Mouse (Mus musculus) lung, embryonic 16.5 days (tissue): ENCODE results near the gene Kalrn. TPM values are rescaled to one million over a fixed set of nuclear protein-coding genes. Genes with fewer than 3 reads are reported as not detected.

Source experiments
- ATAC-seq: fragments of 200-750 bp; cut with Nextera tagmentation; 2 replicates; pipeline ENCODE4 v1.8.0; 2017; ENCODE audit warnings: low read depth, mild to moderate bottlenecking, moderate library complexity
- H3K27ac ChIP-seq: fragments of 300-500 bp; sonication (generic); 2 replicates; pipeline ENCODE4 v1.5.1; 2014; ENCODE audit warnings: mild to moderate bottlenecking, control low read depth, low read length
- H3K27me3 ChIP-seq: fragments of 300-500 bp; sonication (generic); 2 replicates; pipeline ENCODE4 v1.6.1; 2014; ENCODE audit warnings: low read depth, low read length, mixed read lengths; ENCODE audit not compliant: control insufficient read depth, insufficient read depth
- H3K36me3 ChIP-seq: fragments of 300-500 bp; sonication (generic); 2 replicates; pipeline ENCODE4 v1.6.1; 2014; ENCODE audit warnings: low read length; ENCODE audit not compliant: control insufficient read depth, insufficient read depth
- H3K4me1 ChIP-seq: fragments of 300-500 bp; sonication (generic); replicated peaks from 2 replicates; pipeline ENCODE4 v1.6.1; 2014; ENCODE audit warnings: low read length, mixed read lengths; ENCODE audit not compliant: control insufficient read depth, insufficient read depth
- H3K4me2 ChIP-seq: fragments of 300-500 bp; sonication (generic); 2 replicates; pipeline ENCODE4 v1.6.1; 2014; ENCODE audit warnings: low read depth, low read length, control low read depth
- H3K4me3 ChIP-seq: fragments of 300-500 bp; sonication (generic); 2 replicates; pipeline ENCODE4 v1.5.1; 2014; ENCODE audit warnings: mild to moderate bottlenecking, low read length, control low read depth
- H3K9ac ChIP-seq: fragments of 300-500 bp; sonication (generic); 2 replicates; pipeline ENCODE4 v1.6.1; 2014; ENCODE audit warnings: low read length, control low read depth
- H3K9me3 ChIP-seq: fragments of 300-500 bp; sonication (generic); 2 replicates; pipeline ENCODE4 v1.6.1; 2016; ENCODE audit warnings: low read length; ENCODE audit not compliant: control insufficient read depth
- WGBS: fragments of 180-500 bp; shearing (Covaris S2); extraction: QIAGEN DNeasy Blood & Tissue Kit; methylation state at CpG from one replicate; pipeline ENCODE4 v1.1.7; 2014; 5-methylcytosine and 5-hydroxymethylcytosine counted together
- polyA plus RNA-seq: library from polyadenylated mRNA; unstranded; fragments of >200 nt; fragmentation: Nextera tagmentation; extraction: Ambion mirVana; gene quantifications from 2 replicates; pipeline ENCODE4 v1.2.1, GENCODE M21; 2015

Gene Kalrn
- polyA plus RNA-seq: 14.0 and 16.8 TPM in 2 replicates

DNA sequence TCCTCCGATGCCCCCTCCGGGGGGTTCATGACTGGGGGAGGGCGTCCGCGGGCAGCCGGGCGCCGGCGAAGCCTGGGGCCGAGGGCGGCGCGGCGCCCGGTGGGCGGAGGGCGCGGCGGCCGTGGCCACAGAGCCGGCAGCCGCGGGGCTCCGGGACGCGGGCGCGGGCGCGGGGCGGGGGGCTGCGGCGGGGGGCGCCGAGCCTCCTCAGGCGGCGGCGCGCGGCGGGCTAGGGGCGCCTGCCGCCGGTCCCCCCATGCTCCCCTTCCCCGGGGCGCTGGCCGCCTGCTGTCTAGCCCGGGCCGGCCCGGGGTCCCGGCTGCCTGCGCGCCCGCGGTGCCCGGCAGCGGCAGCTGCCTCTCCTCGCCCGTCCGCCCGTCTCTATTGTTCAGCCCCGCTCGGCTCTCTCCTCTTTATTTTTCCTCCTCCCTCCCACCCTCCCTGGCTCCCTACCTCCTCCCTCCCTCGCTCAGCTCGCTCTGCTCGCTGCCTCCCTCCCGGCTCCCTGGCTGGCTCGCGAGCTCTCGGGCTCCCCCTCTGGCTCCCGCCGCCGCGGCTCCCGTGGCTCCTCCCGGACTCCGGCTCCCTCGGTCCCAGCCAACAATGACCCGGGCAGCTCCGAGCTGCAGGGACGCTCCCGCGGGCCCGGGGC is at the start of gene Kalrn:
TSS of gene Kalrn (minus strand) at position 382 of the 652 bp plus-strand sequence.
- Histone ChIP-seq H3K9ac (peak within 1 kb of the TSS; percentile 94), H3K9me3 (no peaks in the 10 kb centered on the region), H3K4me1 (peaks cover 8% of the 10 kb centered on the region), H3K4me2 (peak within 1 kb of the TSS; percentile 93), H3K27me3 (no peaks in the 10 kb centered on the region), H3K4me3 (peak within 1 kb of the TSS; percentile 87), H3K27ac (peak within 1 kb of the TSS; percentile 83), H3K36me3 (no peaks in the 10 kb centered on the region)
- 0% methylated on average over 30 of the region's 84 CpGs for whole genome bisulfite sequencing
- ATAC-seq: peak; percentile 95

DNA sequence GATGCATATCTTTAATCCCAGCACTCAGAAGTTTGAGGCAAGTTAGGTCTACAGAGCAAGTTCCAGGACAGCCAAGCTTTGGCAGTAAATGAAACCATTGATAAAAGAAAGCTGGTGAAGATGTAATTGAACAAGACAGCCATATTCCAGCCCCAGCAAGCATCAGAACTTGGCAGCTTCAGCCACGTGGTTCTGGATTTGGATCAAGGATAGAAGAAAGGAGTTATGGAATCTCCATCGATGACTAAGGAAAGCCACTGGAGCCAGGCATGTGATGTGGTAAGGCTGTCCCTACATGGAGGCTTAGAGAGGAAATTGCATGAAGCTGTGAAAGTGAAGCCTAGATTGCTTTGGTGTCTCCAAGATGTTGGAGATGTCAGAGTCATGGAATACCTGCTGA is 40.7 kb upstream of the Kalrn start:
- Histone ChIP-seq H3K9ac (no peak overlapping the region), H3K4me3 (no peak overlapping the region), H3K36me3 (no peaks in the 10 kb centered on the region), H3K4me2 (no peak overlapping the region), H3K27me3 (no peaks in the 10 kb centered on the region), H3K4me1 (no peaks in the 10 kb centered on the region), H3K9me3 (no peaks in the 10 kb centered on the region), H3K27ac (no peak overlapping the region)
- ATAC-seq: no peak
- WGBS: 68% methylated on average over 2 of the region's 2 CpGs

DNA sequence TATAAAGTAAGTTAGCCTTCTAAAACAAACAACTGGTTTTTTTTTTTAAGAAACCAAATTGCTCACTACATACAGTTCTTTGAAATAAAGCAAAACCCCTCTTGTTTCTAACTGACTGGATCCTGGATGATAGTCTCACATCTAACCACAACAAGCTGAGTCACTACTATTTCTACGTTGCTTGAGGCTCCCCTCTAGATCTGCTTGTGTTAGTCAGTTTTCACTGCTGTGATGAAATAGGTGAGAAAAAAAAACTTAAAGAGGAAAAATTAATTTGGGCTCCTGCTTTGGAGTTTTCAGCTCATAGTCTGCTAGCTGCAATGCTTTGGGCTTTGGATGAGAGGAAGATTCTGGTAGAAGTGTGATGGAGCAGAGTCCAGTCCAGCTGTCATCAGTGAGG is 36.8 kb upstream of the Kalrn start:
- H3K4me2 ChIP-seq: no peak overlapping the region
- no peaks in the 10 kb centered on the region for H3K27me3 ChIP-seq
- ATAC-seq: no peak
- no peaks in the 10 kb centered on the region for H3K36me3 ChIP-seq
- no peak overlapping the region for H3K9ac ChIP-seq
- H3K4me3 ChIP-seq: no peak overlapping the region
- no peaks in the 10 kb centered on the region for H3K9me3 ChIP-seq
- no peaks in the 10 kb centered on the region for H3K4me1 ChIP-seq
- no peak overlapping the region for H3K27ac ChIP-seq
- 50% methylated on average over 1 of the region's 1 CpGs for WGBS

DNA sequence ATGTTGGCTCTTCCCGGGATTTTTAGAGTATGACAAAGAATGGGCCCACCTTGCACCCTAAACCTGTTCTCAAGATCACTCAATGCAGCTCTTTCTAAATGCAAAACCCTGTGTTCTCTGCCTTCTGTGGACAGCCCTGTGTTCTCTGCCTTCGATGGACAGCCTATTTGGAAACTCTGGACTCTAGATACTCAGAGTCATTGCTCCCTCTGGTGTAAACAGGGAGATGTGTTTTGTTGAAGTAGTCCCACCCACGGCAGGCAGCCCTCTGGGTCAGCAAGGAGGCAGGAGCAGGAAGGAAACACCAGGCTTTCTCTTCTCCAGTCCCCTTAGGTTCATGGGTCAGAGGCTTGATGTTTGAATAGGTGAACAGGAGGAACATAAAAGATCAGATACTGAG is 32.3 kb upstream of the Kalrn start:
- Histone ChIP-seq H3K27me3 (no peaks in the 10 kb centered on the region), H3K36me3 (no peaks in the 10 kb centered on the region), H3K4me2 (no peak overlapping the region), H3K4me3 (no peak overlapping the region), H3K9me3 (no peaks in the 10 kb centered on the region), H3K27ac (no peak overlapping the region), H3K4me1 (no peaks in the 10 kb centered on the region), H3K9ac (no peak overlapping the region)
- WGBS: 24% methylated on average over 3 of the region's 3 CpGs
- ATAC-seq: peak; percentile 72; the same call in 1 of the 2 replicates

DNA sequence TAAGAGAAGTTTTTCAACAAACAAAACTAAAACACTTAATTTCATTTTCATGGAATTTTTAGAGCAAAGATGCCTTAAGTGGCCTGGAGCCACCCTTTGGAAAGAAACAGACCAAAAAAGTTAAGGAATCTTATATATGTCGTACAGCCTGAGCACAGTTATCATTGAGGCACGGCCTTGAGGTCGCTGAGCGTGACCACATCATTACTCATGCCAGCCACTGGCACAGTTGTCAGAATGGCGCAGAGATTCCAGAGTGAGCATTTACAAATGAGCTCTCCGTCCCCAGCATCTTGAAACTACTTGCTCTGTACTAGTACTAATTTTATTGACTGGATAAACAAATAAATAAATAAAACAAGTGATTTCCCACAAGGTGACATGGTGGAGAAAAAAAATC is 30.5 kb upstream of the Kalrn start:
- Histone ChIP-seq H3K27me3 (no peaks in the 10 kb centered on the region), H3K4me1 (no peaks in the 10 kb centered on the region), H3K36me3 (no peaks in the 10 kb centered on the region), H3K4me3 (no peak overlapping the region), H3K4me2 (no peak overlapping the region), H3K27ac (no peak overlapping the region), H3K9ac (no peak overlapping the region), H3K9me3 (no peaks in the 10 kb centered on the region)
- no peak for ATAC-seq
- 52% methylated on average over 6 of the region's 6 CpGs for WGBS

DNA sequence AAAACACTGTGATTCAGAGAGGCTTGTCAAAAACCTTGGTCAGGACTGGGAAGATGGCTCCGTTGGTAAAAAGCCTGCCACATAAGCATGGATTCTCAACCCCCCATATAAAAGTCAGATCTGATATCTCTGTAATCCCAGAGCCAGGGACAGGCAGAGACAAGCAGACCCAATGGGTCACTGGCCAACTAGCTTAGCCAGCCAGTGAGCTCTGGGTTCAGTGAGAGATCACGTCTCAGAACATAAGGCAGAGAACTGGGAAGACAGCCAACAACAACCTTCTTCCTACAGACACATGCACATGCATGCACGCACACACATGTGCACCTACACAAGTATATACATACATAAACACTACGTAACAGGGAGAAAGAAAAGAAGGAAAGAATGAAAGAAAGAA is 29.7 kb upstream of the Kalrn start:
- no peaks in the 10 kb centered on the region for H3K27me3 ChIP-seq
- WGBS: 59% methylated on average over 4 of the region's 4 CpGs
- H3K27ac ChIP-seq: no peak overlapping the region
- no peaks in the 10 kb centered on the region for H3K9me3 ChIP-seq
- no peak for ATAC-seq
- H3K36me3 ChIP-seq: no peaks in the 10 kb centered on the region
- H3K4me1 ChIP-seq: no peaks in the 10 kb centered on the region
- H3K4me3 ChIP-seq: no peak overlapping the region
- no peak overlapping the region for H3K9ac ChIP-seq
- no peak overlapping the region for H3K4me2 ChIP-seq

DNA sequence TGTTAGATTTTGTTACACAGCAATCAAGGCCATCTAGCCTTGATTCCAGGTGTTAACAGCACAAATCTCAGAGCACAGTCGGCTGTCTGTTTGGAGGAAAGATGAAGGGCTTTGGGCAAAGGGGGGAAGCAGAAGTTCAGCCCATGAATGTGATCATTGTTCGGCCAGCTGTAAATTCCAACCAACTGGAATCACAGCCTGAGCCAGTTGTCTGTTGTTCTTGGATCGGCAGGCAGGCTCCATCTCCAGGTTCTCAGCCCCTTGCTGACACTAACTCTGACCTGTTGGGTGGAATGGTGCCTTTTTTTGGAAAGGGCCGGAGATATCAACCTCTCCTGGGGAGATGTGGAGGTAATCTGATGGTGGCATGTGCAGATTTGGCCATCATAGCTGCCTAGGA is 28.6 kb upstream of the Kalrn start:
- no peak overlapping the region for H3K9ac ChIP-seq
- no peaks in the 10 kb centered on the region for H3K36me3 ChIP-seq
- no peak for ATAC-seq
- no peak overlapping the region for H3K4me2 ChIP-seq
- no peak overlapping the region for H3K27ac ChIP-seq
- no peaks in the 10 kb centered on the region for H3K27me3 ChIP-seq
- no peak overlapping the region for H3K4me3 ChIP-seq
- 61% methylated on average over 4 of the region's 4 CpGs for WGBS
- H3K9me3 ChIP-seq: no peaks in the 10 kb centered on the region
- no peaks in the 10 kb centered on the region for H3K4me1 ChIP-seq

DNA sequence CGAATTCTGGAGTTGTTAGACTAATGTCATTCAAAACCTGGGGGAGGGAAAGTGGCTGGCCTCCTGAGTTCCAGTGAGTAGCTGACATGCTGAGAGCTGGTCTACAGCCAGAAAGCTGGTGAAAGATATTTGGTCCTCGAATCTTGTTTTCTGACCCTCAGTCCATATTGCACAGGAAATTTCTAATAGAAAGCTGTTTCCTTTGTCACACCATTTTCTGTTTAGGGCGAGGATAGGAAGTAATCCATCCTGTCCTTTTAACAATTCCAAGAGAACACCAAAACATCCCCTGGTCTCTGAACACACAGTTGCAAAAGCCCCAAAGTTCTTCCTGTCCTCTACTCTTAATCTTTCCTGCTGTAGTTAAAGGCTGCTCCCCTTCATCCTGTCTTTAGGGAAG is 22.0 kb upstream of the Kalrn start:
- Histone ChIP-seq H3K9me3 (no peaks in the 10 kb centered on the region), H3K36me3 (no peaks in the 10 kb centered on the region), H3K27me3 (no peaks in the 10 kb centered on the region), H3K9ac (no peak overlapping the region), H3K4me2 (no peak overlapping the region), H3K4me3 (no peak overlapping the region), H3K4me1 (peaks cover 13% of the 10 kb centered on the region), H3K27ac (peak overlapping the region; percentile 49)
- whole genome bisulfite sequencing: 6% methylated on average over 3 of the region's 3 CpGs
- ATAC-seq: peak; percentile 62; the same call in 1 of the 2 replicates

DNA sequence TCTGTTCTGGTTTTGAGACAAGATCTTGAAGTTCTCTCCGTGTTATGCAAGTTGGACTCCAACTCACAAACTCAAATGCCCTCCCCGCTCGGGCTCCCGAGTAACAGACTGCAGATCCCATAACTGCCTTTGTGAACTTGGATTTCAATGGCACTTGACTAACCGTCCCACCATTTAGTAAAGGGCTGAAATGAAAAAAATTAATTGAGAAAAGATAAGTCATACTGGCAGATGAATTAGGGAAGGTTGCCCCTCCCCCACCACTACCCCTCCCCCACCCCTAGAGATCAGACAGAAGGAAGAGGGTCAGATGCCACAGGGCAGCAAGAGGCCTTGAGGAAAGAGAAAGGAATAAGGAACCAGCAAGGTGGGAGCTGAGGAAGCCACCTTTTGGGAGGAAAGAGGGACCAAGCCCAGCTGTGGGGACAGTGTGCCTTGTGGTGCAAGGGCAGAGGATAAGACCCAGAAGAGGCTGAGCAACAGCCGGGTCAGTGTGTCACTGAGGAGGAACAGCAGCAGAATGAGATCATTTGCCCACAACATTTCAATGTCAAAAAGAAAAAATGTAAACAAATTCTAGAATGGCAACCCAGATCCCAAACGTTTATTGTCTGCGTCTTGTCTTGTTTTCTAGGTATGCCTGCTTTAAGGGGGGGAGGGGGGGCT is 21.4 kb upstream of the Kalrn start:
- H3K4me2 ChIP-seq: no peak overlapping the region
- H3K9ac ChIP-seq: no peak overlapping the region
- H3K27ac ChIP-seq: 0 out of 2 replicates have a peak overlapping the region, but pooled peaks have one; percentile 4
- H3K36me3 ChIP-seq: no peaks in the 10 kb centered on the region
- no peak overlapping the region for H3K4me3 ChIP-seq
- H3K4me1 ChIP-seq: peaks cover 13% of the 10 kb centered on the region
- WGBS: 55% methylated on average over 8 of the region's 8 CpGs
- ATAC-seq: peak; percentile 72
- no peaks in the 10 kb centered on the region for H3K27me3 ChIP-seq
- no peaks in the 10 kb centered on the region for H3K9me3 ChIP-seq
